Mouse (Mus musculus): ENCODE data around the gene Fmo5.

GRCm38 (mm10) chr3:97697291-97697690, 68.7 kb downstream of the Fmo5 start:
- TF ChIP-seq CTCF (conservative IDR thresholded peaks at IDR 0.05; ENCODE audit: insufficient read depth, insufficient read length, low read depth, low read length), result no peak; the same call in 1 of the 2 replicates
- no peak for TF ChIP-seq POLR2A (IDR thresholded peaks at IDR 0.05; ENCODE audit: low read depth, low read length)

All from kidney, adult 2 months (tissue).